Mouse (Mus musculus) lung, postnatal 0 days (tissue): ENCODE measurements around the gene Dock8. TPM values are rescaled to one million over a fixed set of nuclear protein-coding genes. Genes with fewer than 3 reads are reported as not detected.

Source experiments
- ATAC-seq: fragments of 200-750 bp; cut with Nextera tagmentation; 2 replicates; pipeline ENCODE4 v1.8.0; 2017; ENCODE audit warnings: moderate library complexity
- DNase-seq: peaks from one replicate; pipeline ENCODE4 v3.0.0-alpha.2; 2016; ENCODE audit warnings: low spot score
- H3K27ac ChIP-seq: fragments of 300-500 bp; sonication (generic); 2 replicates; pipeline ENCODE4 v1.5.1; 2014; ENCODE audit warnings: antibody characterized with exemption, mild to moderate bottlenecking, low read length, mixed read lengths
- H3K27me3 ChIP-seq: fragments of 300-500 bp; sonication (generic); replicated peaks from 2 replicates; pipeline ENCODE4 v1.6.1; 2014; ENCODE audit warnings: low read length, mixed read lengths; ENCODE audit not compliant: insufficient read depth
- H3K36me3 ChIP-seq: fragments of 300-500 bp; sonication (generic); 2 replicates; pipeline ENCODE4 v1.6.1; 2014; ENCODE audit warnings: low read length, mixed read lengths; ENCODE audit not compliant: insufficient read depth
- H3K4me1 ChIP-seq: fragments of 300-500 bp; sonication (generic); 2 replicates; pipeline ENCODE4 v1.6.1; 2014; ENCODE audit warnings: antibody characterized with exemption, low read depth, low read length, mixed read lengths; ENCODE audit not compliant: insufficient read depth
- H3K4me2 ChIP-seq: fragments of 300-500 bp; sonication (generic); replicated peaks from 2 replicates; pipeline ENCODE4 v1.6.1; 2014; ENCODE audit warnings: low read depth, mild to moderate bottlenecking, low read length, moderate library complexity, mixed read lengths
- H3K4me3 ChIP-seq: fragments of 300-500 bp; sonication (generic); 2 replicates; pipeline ENCODE4 v1.5.1; 2014; ENCODE audit warnings: low read depth, low read length
- H3K9ac ChIP-seq: fragments of 300-500 bp; sonication (generic); replicated peaks from 2 replicates; pipeline ENCODE4 v1.6.1; 2014; ENCODE audit warnings: low read depth, mild to moderate bottlenecking
- H3K9me3 ChIP-seq: fragments of 300-500 bp; sonication (generic); 2 replicates; pipeline ENCODE4 v1.6.1; 2016; ENCODE audit warnings: low read length, mixed read lengths
- CTCF ChIP-seq: IDR thresholded peaks from 2 replicates; pipeline ENCODE4 v1.5.1; 2016; ENCODE audit warnings: antibody characterized with exemption, mild to moderate bottlenecking
- EP300 ChIP-seq: IDR thresholded peaks from 2 replicates; pipeline ENCODE4 v1.6.1; 2016; ENCODE audit warnings: antibody characterized with exemption, mild to moderate bottlenecking, control low read depth
- WGBS: fragments of 180-500 bp; shearing (Covaris S2); extraction: QIAGEN DNeasy Blood & Tissue Kit; methylation state at CpG from one replicate; pipeline ENCODE4 v1.1.7; 2014; 5-methylcytosine and 5-hydroxymethylcytosine counted together
- polyA plus RNA-seq: library from polyadenylated mRNA; unstranded; fragments of >200 nt; fragmentation: Nextera tagmentation; extraction: Ambion mirVana; gene quantifications from 2 replicates; pipeline ENCODE4 v1.2.1, GENCODE M21; 2015

The Dock8 gene
- polyA plus RNA-seq, 1 experiment from 2014 or later: 8.1 TPM

GRCm38 (mm10) chr19:25149788-25150187 lies 150.5 kb downstream of the Dock8 start:
- Histone ChIP-seq H3K4me3 (no peak overlapping the region), H3K9ac (no peak overlapping the region), H3K4me2 (no peak overlapping the region), H3K9me3 (no peaks in the 10 kb centered on the region), H3K36me3 (no peaks in the 10 kb centered on the region), H3K27me3 (no peaks in the 10 kb centered on the region), H3K4me1 (no peaks in the 10 kb centered on the region), H3K27ac (no peak overlapping the region)
- no peak for DNase-seq
- TF ChIP-seq EP300 (no peak), CTCF (no peak)
- no peak for ATAC-seq
- WGBS: 51% methylated on average over 8 of the region's 8 CpGs

GRCm38 (mm10) chr19:25154506-25155178 lies 155.3 kb downstream of the Dock8 start:
- no peak overlapping the region for H3K9ac ChIP-seq
- H3K9me3 ChIP-seq: no peaks in the 10 kb centered on the region
- H3K4me3 ChIP-seq: no peak overlapping the region
- ATAC-seq (no peak), DNase-seq (no peak)
- H3K36me3 ChIP-seq: no peaks in the 10 kb centered on the region
- 82% methylated on average over 7 of the region's 7 CpGs for WGBS
- H3K27me3 ChIP-seq: no peaks in the 10 kb centered on the region
- H3K4me2 ChIP-seq: no peak overlapping the region
- no peak overlapping the region for H3K27ac ChIP-seq
- no peaks in the 10 kb centered on the region for H3K4me1 ChIP-seq
- TF ChIP-seq EP300: no peak
- no peak for TF ChIP-seq CTCF

GRCm38 (mm10) chr19:25155250-25155649 lies 155.9 kb downstream of the Dock8 start:
- H3K36me3 ChIP-seq: no peaks in the 10 kb centered on the region
- H3K4me3 ChIP-seq: no peak overlapping the region
- H3K4me1 ChIP-seq: no peaks in the 10 kb centered on the region
- no peaks in the 10 kb centered on the region for H3K9me3 ChIP-seq
- DNase-seq: no peak
- WGBS: 88% methylated on average over 7 of the region's 7 CpGs
- H3K27ac ChIP-seq: no peak overlapping the region
- no peak for ATAC-seq
- H3K4me2 ChIP-seq: no peak overlapping the region
- no peak overlapping the region for H3K9ac ChIP-seq
- TF ChIP-seq EP300: no peak
- no peak for TF ChIP-seq CTCF
- H3K27me3 ChIP-seq: no peaks in the 10 kb centered on the region

- WGBS: 71% methylated on average over 11 of the region's 11 CpGs
- no peak for ATAC-seq
Observed at GRCm38 (mm10) chr19:25155709-25156108, 156.4 kb downstream of the Dock8 start.

GRCm38 (mm10) chr19:25162270-25162669 lies 162.9 kb downstream of the Dock8 start:
- H3K27ac ChIP-seq: no peak overlapping the region
- H3K9ac ChIP-seq: no peak overlapping the region
- H3K27me3 ChIP-seq: no peaks in the 10 kb centered on the region
- no peak overlapping the region for H3K4me3 ChIP-seq
- H3K9me3 ChIP-seq: no peaks in the 10 kb centered on the region
- no peak overlapping the region for H3K4me2 ChIP-seq
- DNase-seq: no peak
- no peak for TF ChIP-seq CTCF
- H3K36me3 ChIP-seq: no peaks in the 10 kb centered on the region
- 84% methylated on average over 3 of the region's 3 CpGs for WGBS
- no peak for ATAC-seq
- no peaks in the 10 kb centered on the region for H3K4me1 ChIP-seq

More at GRCm38 (mm10) chr19:25155709-25156108, 156.4 kb downstream of the Dock8 start:
- no peak for TF ChIP-seq CTCF
- TF ChIP-seq EP300: no peak
- Histone ChIP-seq H3K27ac (no peak overlapping the region), H3K4me3 (no peak overlapping the region), H3K9ac (no peak overlapping the region), H3K9me3 (no peaks in the 10 kb centered on the region), H3K27me3 (no peaks in the 10 kb centered on the region), H3K4me2 (no peak overlapping the region), H3K4me1 (no peaks in the 10 kb centered on the region), H3K36me3 (no peaks in the 10 kb centered on the region)
- DNase-seq: no peak

GRCm38 (mm10) chr19:25163426-25163825 lies 164.1 kb downstream of the Dock8 start:
- Histone ChIP-seq H3K36me3 (no peaks in the 10 kb centered on the region), H3K27me3 (no peaks in the 10 kb centered on the region), H3K27ac (no peak overlapping the region), H3K4me1 (no peaks in the 10 kb centered on the region), H3K4me2 (no peak overlapping the region), H3K9ac (no peak overlapping the region), H3K9me3 (no peaks in the 10 kb centered on the region), H3K4me3 (no peak overlapping the region)
- DNase-seq: no peak
- TF ChIP-seq EP300: no peak
- TF ChIP-seq CTCF: no peak
- no peak for ATAC-seq
- 87% methylated on average over 12 of the region's 12 CpGs for whole genome bisulfite sequencing

- Histone ChIP-seq H3K4me2 (no peak overlapping the region), H3K27me3 (no peaks in the 10 kb centered on the region), H3K4me1 (no peaks in the 10 kb centered on the region), H3K4me3 (no peak overlapping the region), H3K9me3 (no peaks in the 10 kb centered on the region), H3K36me3 (no peaks in the 10 kb centered on the region), H3K27ac (no peak overlapping the region), H3K9ac (no peak overlapping the region)
- DNase-seq (no peak), ATAC-seq (no peak)
- TF ChIP-seq EP300: no peak
- no peak for TF ChIP-seq CTCF
- 68% methylated on average over 9 of the region's 9 CpGs for WGBS
Observed at GRCm38 (mm10) chr19:25166412-25166811, 167.1 kb downstream of the Dock8 start.
